Mouse (Mus musculus) heart, embryonic 11.5 days (tissue): Measurements from ENCODE around the gene Lrrc9. TPM values are rescaled to one million over a fixed set of nuclear protein-coding genes. Genes with fewer than 3 reads are reported as not detected.

Experiments used
- ATAC-seq: fragments of 200-750 bp; cut with Nextera tagmentation; replicated peaks from 2 replicates; pipeline ENCODE4 v1.8.0; 2017; ENCODE audit warnings: moderate library complexity; ENCODE audit not compliant: insufficient number of reproducible peaks, low FRiP score, low TSS enrichment
- H3K27ac ChIP-seq: fragments of 300-500 bp; sonication (generic); 2 replicates; pipeline ENCODE4 v1.5.1; 2014; ENCODE audit warnings: mild to moderate bottlenecking, low read depth, low read length
- H3K27me3 ChIP-seq: fragments of 300-500 bp; sonication (generic); 2 replicates; pipeline ENCODE4 v1.6.1; 2014; ENCODE audit warnings: mild to moderate bottlenecking, low read length, mixed read lengths; ENCODE audit not compliant: control insufficient read depth, insufficient read depth
- H3K36me3 ChIP-seq: fragments of 300-500 bp; sonication (generic); 2 replicates; pipeline ENCODE4 v1.6.1; 2014; ENCODE audit warnings: mild to moderate bottlenecking, low read length, moderate library complexity, mixed read lengths; ENCODE audit not compliant: control insufficient read depth, insufficient read depth
- H3K4me1 ChIP-seq: fragments of 300-500 bp; sonication (generic); 2 replicates; pipeline ENCODE4 v1.6.1; 2014; ENCODE audit warnings: low read length; ENCODE audit not compliant: control insufficient read depth, insufficient read depth
- H3K4me2 ChIP-seq: fragments of 300-500 bp; sonication (generic); 2 replicates; pipeline ENCODE4 v1.6.1; 2014; ENCODE audit warnings: mild to moderate bottlenecking, moderate library complexity
- H3K4me3 ChIP-seq: fragments of 300-500 bp; sonication (generic); 2 replicates; pipeline ENCODE4 v1.5.1; 2014; ENCODE audit warnings: low read depth, low read length
- H3K9ac ChIP-seq: fragments of 300-500 bp; sonication (generic); 2 replicates; pipeline ENCODE4 v1.6.1; 2014; ENCODE audit warnings: mild to moderate bottlenecking, low read depth, low read length, moderate library complexity
- H3K9me3 ChIP-seq: fragments of 300-500 bp; sonication (generic); replicated peaks from 2 replicates; pipeline ENCODE4 v1.6.1; 2016; ENCODE audit warnings: low read length; ENCODE audit not compliant: control insufficient read depth
- WGBS: fragments of 180-500 bp; shearing (Covaris S2); extraction: QIAGEN DNeasy Blood & Tissue Kit; methylation state at CpG from one replicate; pipeline ENCODE4 v1.1.7; 2014; ENCODE audit not compliant: insufficient replicate concordance; 5-methylcytosine and 5-hydroxymethylcytosine counted together
- polyA plus RNA-seq: library from polyadenylated mRNA; unstranded; fragments of >200 nt; fragmentation: Nextera tagmentation; extraction: Ambion mirVana; gene quantifications from 2 replicates; pipeline ENCODE4 v1.2.1, GENCODE M21; 2014

Gene Lrrc9
- polyA plus RNA-seq, 1 experiment from 2014 or later = 1.6 TPM

DNA sequence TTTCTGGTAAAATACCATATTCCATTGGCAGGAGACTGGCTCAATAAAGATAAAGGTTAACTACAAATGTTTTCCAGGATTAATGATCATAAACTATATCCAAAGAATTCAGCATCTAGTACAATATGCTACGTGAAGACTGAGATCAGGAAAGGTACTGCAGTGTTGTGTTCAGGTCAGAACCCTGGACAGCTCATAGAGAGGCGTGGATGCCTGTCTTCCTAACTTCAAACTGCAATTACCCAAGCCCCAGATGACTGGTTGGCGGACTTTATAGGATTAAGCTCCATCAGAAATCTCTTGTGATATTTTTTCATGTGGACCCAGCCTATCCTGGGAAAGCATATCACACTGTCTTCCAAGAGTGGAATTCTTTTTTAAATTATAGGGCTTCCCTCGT is 19.0 kb upstream of the Lrrc9 start:
- H3K9me3 ChIP-seq = no peaks in the 10 kb centered on the region
- ATAC-seq = no peak
- H3K4me1 ChIP-seq = no peaks in the 10 kb centered on the region
- 39% methylated on average over 4 of the region's 4 CpGs for WGBS
- no peaks in the 10 kb centered on the region for H3K27me3 ChIP-seq
- H3K9ac ChIP-seq = no peak overlapping the region
- H3K36me3 ChIP-seq = no peaks in the 10 kb centered on the region
- no peak overlapping the region for H3K4me2 ChIP-seq
- H3K27ac ChIP-seq = no peak overlapping the region
- H3K4me3 ChIP-seq = no peak overlapping the region

- Histone ChIP-seq H3K4me1 (no peaks in the 10 kb centered on the region), H3K4me3 (no peak overlapping the region), H3K9ac (no peak overlapping the region), H3K27ac (no peak overlapping the region), H3K36me3 (no peaks in the 10 kb centered on the region), H3K27me3 (no peaks in the 10 kb centered on the region), H3K4me2 (peak overlapping the region; percentile 31; the same call in 1 of the 2 replicates), H3K9me3 (no peaks in the 10 kb centered on the region)
- ATAC-seq = no peak
- WGBS = 33% methylated on average over 11 of the region's 11 CpGs
Measured at GRCm38 (mm10) chr12:72427722-72428126, 13.9 kb upstream of the Lrrc9 start.

- no peak for ATAC-seq
- H3K27ac ChIP-seq = no peak overlapping the region
- no peaks in the 10 kb centered on the region for H3K27me3 ChIP-seq
- H3K4me1 ChIP-seq = no peaks in the 10 kb centered on the region
- no peak overlapping the region for H3K4me2 ChIP-seq
- no peaks in the 10 kb centered on the region for H3K9me3 ChIP-seq
- WGBS = 75% methylated on average over 4 of the region's 4 CpGs
- H3K36me3 ChIP-seq = no peaks in the 10 kb centered on the region
- no peak overlapping the region for H3K9ac ChIP-seq
- no peak overlapping the region for H3K4me3 ChIP-seq
Measured at GRCm38 (mm10) chr12:72432209-72432608, 9.5 kb upstream of the Lrrc9 start.

- WGBS = 58% methylated on average over 9 of the region's 9 CpGs
- Histone ChIP-seq H3K4me3 (no peak overlapping the region), H3K27ac (0 out of 2 replicates have a peak overlapping the region, but pooled peaks have one; percentile 25), H3K9me3 (no peaks in the 10 kb centered on the region), H3K36me3 (no peaks in the 10 kb centered on the region), H3K4me1 (no peaks in the 10 kb centered on the region), H3K27me3 (no peaks in the 10 kb centered on the region), H3K9ac (no peak overlapping the region), H3K4me2 (no peak overlapping the region)
- no peak for ATAC-seq
Measured at GRCm38 (mm10) chr12:72433241-72433865, 8.3 kb upstream of the Lrrc9 start.

DNA sequence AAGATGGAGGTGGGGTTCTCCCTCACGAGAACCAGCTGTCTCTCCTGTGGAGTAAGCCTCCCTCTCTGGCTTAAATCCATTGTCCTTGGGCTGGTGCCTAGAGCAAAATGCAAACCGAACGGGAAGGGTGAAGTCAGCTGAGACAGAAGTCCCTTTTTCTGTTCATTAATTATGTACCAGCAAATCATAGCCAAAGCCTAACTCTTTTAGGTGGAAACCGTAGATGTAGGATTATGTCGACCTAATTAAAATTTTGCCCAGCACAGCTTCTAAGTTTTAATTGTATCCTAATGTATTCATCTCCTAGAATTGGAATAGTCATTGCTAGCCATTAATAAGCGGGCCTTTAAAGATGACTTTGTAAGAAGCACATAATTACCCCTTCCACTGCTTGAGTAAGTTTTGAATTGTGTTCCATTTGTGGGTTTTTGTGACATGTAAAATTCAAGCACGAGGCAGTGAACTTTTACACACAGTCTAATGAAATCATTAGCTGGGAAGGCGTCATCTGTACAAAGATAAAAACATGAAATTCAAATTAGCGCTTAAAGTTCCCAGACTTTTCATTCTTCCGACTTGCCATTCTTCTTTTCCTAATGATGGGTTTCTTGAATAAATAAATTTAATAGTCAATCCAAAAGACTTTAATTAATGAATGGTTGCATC is 3.9 kb upstream of the Lrrc9 start:
- H3K4me3 ChIP-seq = no peak overlapping the region
- H3K9ac ChIP-seq = no peak overlapping the region
- WGBS = 78% methylated on average over 10 of the region's 10 CpGs
- H3K9me3 ChIP-seq = no peaks in the 10 kb centered on the region
- no peaks in the 10 kb centered on the region for H3K4me1 ChIP-seq
- H3K4me2 ChIP-seq = no peak overlapping the region
- ATAC-seq = no peak
- no peaks in the 10 kb centered on the region for H3K27me3 ChIP-seq
- no peak overlapping the region for H3K27ac ChIP-seq
- no peaks in the 10 kb centered on the region for H3K36me3 ChIP-seq

GRCm38 (mm10) chr12:72438961-72439480 is 2.6 kb upstream of the Lrrc9 start:
- Histone ChIP-seq H3K27me3 (no peaks in the 10 kb centered on the region), H3K9me3 (no peaks in the 10 kb centered on the region), H3K27ac (no peak overlapping the region), H3K36me3 (no peaks in the 10 kb centered on the region), H3K4me3 (no peak overlapping the region), H3K4me2 (no peak overlapping the region), H3K4me1 (no peaks in the 10 kb centered on the region), H3K9ac (no peak overlapping the region)
- WGBS = 69% methylated on average over 6 of the region's 6 CpGs
- ATAC-seq = no peak

DNA sequence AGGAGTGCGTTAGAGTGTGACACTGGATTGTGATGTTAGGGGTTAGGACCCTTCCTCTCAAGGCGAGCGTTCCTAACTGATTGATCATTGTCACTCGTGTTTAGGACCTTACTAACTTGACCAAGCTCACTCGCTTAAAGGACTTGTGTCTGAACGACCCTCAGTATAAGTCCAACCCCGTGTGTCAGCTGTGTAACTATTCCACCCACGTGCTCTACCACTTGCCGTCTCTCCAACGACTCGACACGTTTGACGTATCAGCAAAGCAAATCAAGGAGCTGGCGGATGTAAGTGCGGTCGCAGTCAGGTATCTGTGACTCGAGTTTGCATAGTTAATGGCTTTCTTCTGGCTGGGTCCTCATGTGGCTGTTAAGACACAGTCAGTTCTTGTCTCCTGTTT is 12.3 kb downstream of the Lrrc9 start:
- no peaks in the 10 kb centered on the region for H3K36me3 ChIP-seq
- ATAC-seq = no peak
- H3K4me2 ChIP-seq = no peak overlapping the region
- H3K4me1 ChIP-seq = no peaks in the 10 kb centered on the region
- 66% methylated on average over 17 of the region's 17 CpGs for WGBS
- no peaks in the 10 kb centered on the region for H3K27me3 ChIP-seq
- no peak overlapping the region for H3K9ac ChIP-seq
- H3K9me3 ChIP-seq = no peaks in the 10 kb centered on the region
- no peak overlapping the region for H3K4me3 ChIP-seq
- no peak overlapping the region for H3K27ac ChIP-seq

GRCm38 (mm10) chr12:72461191-72461893 is 19.7 kb downstream of the Lrrc9 start:
- H3K4me1 ChIP-seq = no peaks in the 10 kb centered on the region
- no peak overlapping the region for H3K4me2 ChIP-seq
- no peaks in the 10 kb centered on the region for H3K36me3 ChIP-seq
- H3K9me3 ChIP-seq = no peaks in the 10 kb centered on the region
- 50% methylated on average over 11 of the region's 11 CpGs for WGBS
- no peak overlapping the region for H3K27ac ChIP-seq
- H3K27me3 ChIP-seq = no peaks in the 10 kb centered on the region
- H3K4me3 ChIP-seq = no peak overlapping the region
- no peak for ATAC-seq
- H3K9ac ChIP-seq = no peak overlapping the region
